Mouse (Mus musculus): ENCODE results near the gene Ier3.
"Not testable (repeated sequence)": the region's sequence is repeated elsewhere in the genome, so short reads cannot be mapped to it uniquely, and the experiment has no call there.

Ier3 gene

DNA sequence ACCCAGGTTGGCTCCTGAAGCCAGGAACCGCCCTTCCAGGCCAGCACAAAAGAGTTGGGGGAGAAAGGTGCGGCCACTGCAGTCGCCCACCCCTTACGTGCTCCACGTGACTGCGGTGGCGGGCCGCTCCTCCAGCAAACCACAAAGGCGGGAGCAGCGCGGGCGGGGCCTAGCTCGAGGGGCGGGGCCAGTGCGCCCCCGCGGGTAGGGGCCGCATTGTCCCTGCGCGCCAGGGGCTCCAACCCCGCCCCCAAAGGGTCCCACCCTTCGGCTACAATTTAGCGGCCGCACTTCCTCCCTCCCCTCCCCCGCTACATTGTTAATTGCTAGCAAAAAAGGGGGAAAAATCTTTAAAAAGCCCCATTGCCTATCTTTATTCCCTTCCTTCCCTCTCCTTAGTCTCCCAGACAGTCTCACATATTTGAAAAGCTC, 15.5 kb downstream of the Ier3 start:
- DNase-seq (ENCODE audit: low spot score): peak; percentile 70

DNA sequence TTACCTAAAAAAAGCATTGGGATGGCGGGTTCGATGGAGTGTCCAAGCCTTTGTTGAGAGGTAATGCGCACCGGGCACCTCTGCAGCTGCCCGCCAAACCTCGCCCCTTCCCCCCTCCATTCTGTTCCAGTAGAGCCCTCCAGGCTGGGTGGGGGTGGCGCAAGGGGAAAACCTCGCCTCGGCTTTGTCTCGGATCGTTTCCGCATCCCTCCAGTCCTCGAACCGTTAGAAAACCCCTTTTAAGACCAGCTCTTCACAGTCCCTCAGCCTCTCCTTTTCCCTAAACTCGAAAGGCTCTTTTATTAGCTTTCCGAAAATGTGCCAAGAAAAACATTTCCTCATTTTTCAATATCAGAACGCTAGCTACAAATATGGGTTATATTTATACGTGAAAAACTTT, 16.0 kb downstream of the Ier3 start:
- DNase-seq (ENCODE audit: low spot score): no peak

GRCm38 (mm10) chr17:35838122-35838544, 16.6 kb downstream of the Ier3 start, which contains the start of gene Tubb5:
Gene Tubb5 (minus strand): TSS chr17:35838306.
- peak; percentile 90 for DNase-seq (ENCODE audit: low spot score)

DNA sequence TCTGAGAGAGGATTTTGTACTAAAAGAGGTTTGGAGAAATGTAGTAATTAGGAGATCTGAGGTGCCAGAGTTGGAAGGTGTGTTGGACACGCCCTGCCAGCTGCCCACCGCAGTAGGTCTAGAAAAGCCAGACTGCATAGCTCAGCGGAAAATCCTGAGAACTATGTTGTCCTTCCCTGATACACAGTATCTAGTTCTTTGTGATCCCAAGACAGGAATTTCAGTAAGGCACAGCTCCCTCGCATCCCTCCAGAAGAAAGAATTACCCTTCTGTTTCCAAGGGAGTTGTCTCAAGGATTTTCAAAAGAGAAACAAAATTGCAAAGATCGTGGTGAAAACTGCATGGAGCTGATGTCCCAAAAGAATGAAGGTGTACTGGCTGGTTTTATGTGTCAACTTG, 17.1 kb downstream of the Ier3 start:
- DNase-seq (ENCODE audit: low spot score): no peak

DNA sequence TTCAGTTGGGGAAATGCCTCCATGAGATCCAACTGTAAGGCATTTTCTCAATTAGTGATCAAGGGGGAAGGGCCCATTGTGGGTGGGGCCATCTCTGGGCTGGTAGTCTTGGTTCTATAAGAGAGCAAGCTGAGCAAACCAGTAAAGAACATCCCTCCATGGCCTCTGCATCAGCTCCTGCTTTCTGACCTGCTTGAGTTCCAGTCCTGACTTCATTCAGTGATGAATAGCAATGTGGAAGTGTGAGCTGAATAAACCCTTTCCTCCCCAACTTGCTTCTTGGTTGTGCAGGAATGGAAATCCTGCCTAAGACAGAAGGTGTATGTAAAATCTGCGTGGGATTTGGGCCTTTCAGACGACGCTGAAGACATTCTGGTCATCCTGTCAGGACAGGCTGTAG, 17.5 kb downstream of the Ier3 start:
- DNase-seq (ENCODE audit: low spot score): not testable (repeated sequence)

- no peak for DNase-seq (ENCODE audit: low spot score)
Measured at GRCm38 (mm10) chr17:35840561-35840960, 19.1 kb downstream of the Ier3 start.

GRCm38 (mm10) chr17:35841076-35841950, 19.8 kb downstream of the Ier3 start, which contains the start of gene Mdc1:
Gene Mdc1 (plus strand): TSS chr17:35841515.
- DNase-seq (ENCODE audit: low spot score): peak; percentile 93

GRCm38 (mm10) chr17:35842006-35842405, 20.5 kb downstream of the Ier3 start:
- DNase-seq (ENCODE audit: low spot score): no peak

DNA sequence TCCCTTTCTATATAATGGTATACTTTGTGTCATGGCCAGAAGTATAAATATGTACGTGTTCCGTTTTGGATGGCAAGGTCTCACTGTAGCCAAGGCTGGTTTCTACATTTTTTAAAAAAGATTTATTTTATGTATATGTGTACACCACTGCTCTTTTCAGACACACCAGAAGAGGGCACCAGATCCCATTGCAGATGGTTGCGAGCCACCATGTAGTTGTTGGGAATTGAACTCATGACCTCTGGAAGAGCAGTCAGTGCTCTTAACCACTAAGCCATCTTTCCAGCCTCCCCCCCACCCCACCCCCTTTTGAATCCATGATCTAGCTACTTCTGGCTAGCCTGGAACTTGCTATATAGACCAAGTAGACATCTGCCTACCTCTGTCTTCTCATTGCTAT, 22.0 kb downstream of the Ier3 start:
- DNase-seq (ENCODE audit: low spot score): no peak

GRCm38 (mm10) chr17:35848112-35848511, 26.6 kb downstream of the Ier3 start:
- DNase-seq (ENCODE audit: low spot score): no peak

- no peak for DNase-seq (ENCODE audit: low spot score)
Measured at GRCm38 (mm10) chr17:35850974-35851373, 29.5 kb downstream of the Ier3 start.

GRCm38 (mm10) chr17:35859371-35859770, 37.9 kb downstream of the Ier3 start:
- DNase-seq (ENCODE audit: low spot score): no peak

GRCm38 (mm10) chr17:35859835-35860234, 38.4 kb downstream of the Ier3 start:
- DNase-seq (ENCODE audit: low spot score): no peak

- DNase-seq (ENCODE audit: low spot score): no peak
Measured at GRCm38 (mm10) chr17:35860831-35861197, 39.3 kb downstream of the Ier3 start.

DNA sequence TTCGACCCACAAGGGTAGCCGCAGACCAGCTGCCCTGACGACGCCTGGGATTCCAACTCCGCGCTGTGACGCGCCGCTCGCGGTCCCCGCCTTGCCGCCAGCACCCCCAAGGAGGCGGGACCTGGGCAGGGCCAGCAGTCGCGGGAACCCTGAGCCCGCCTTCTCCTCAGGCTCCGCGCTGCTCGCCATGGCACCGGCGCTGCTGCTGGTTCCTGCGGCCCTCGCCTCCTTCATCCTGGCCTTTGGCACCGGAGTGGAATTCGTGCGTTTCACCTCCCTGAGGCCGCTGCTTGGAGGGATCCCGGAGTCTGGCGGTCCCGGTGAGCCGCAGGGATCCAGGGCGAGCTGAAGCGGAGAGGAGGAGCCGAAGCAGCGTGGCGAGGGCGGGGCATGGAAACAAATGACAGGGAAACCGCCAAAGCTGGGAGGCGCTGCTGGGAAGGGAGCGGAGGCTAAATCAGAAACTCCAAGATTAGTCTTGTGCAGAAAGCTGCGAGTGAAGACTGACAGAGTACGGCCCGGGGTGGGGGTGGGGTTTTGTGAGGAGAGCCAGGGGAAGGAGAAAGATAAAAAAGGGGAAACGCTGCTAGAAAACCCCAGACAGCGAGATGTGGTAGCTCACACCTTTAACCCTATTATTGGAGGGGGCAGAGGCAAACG, 39.8 kb downstream of the Ier3 start, which contains the start of gene Nrm:
Gene Nrm, plus strand, starts transcription at position 121 of the 660 bp plus-strand sequence.
- peak; percentile 88 for DNase-seq (ENCODE audit: low spot score)

GRCm38 (mm10) chr17:35864832-35865353, 43.4 kb downstream of the Ier3 start:
- no peak for DNase-seq (ENCODE audit: low spot score)

GRCm38 (mm10) chr17:35865481-35866280, 44.2 kb downstream of the Ier3 start, which contains the start of gene Ppp1r18:
Gene Ppp1r18 (plus strand): TSS chr17:35865593.
- DNase-seq (ENCODE audit: low spot score): peak; percentile 57

GRCm38 (mm10) chr17:35866281-35866831, 44.9 kb downstream of the Ier3 start:
- DNase-seq (ENCODE audit: low spot score): peak; percentile 62

DNA sequence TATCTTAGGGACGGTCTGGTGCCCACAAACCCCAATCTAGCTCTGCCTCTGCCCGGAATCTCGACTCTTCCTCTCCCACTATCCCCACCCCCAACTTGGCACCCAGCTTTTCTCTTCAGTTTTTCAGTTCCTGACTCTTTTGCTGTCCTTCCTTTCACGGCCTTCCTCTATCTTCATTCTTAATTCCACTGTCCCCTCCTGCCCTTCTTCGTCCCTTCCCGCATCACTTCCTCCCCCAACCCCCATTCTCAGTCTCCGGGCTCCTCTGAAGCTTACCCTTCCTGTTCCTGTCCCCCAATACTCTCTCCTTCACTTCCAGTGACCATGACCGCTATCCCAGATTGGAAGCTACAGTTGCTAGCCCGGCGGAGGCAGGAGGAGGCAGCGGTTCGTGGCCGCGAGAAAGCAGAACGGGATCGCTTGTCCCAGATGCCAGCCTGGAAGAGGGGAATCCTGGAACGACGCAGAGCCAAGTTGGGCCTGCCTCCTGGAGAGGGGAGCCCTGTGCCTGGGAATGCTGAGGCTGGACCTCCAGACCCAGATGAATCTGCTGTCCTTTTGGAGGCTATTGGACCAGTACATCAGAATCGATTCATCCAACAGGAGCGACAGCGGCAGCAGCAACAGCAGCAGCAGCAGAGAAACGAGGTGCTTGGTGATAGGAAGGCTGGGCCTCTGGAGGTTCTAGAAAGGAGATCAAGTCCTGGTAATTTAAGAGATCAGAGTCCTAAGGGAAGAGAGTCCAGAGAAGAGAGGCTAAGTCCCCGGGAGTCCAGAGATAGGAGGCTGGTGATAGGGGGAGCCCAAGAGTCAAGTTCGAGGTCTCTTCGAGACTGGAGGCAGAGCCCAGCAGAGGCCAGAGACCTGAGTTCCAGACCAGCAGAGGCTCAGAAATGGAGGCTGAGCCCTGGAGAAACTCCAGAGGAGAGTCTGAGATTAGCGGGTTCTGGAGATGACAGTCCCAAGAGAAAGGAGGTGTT, 45.7 kb downstream of the Ier3 start:
- DNase-seq (ENCODE audit: low spot score): no peak

DNA sequence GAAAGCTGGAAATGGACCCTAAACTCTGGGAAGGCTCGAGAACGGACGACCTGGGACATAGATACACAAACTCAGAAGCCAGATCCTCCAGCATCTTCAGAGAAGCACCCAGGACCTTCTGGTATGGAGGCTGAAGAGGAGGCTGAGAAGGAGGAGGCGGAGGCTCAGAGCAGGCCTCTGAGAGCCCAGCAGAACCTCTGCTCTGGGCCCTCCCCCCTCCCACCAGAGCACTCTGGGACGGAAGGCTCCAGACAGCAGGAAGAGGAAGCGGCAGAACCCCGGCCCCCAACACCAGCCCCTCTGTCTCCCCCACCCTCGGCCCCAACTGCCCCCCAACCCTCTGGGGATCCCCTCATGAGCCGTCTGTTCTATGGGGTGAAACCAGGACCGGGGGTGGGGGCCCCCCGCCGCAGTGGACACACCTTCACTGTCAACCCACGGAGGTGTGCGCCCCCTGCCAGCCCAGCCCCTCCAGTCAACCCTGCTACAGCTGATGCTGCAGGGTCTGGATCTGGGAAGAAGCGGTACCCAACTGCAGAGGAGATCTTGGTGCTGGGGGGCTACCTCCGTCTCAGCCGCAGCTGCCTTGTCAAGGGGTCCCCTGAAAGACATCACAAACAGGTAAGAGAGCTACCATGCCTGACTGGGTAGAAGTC, 46.8 kb downstream of the Ier3 start:
- no peak for DNase-seq (ENCODE audit: low spot score)

Measured in ovary, postnatal 10 days (tissue).